Mouse (Mus musculus) forebrain, embryonic 10.5 days (tissue): ENCODE data around the gene Wnt2b. TPM values are rescaled to one million over a fixed set of nuclear protein-coding genes. Genes with fewer than 3 reads are reported as not detected.

Source experiments
- DNase-seq: peaks from one replicate; pipeline ENCODE4 v3.0.0-alpha.2; 2017; ENCODE audit warnings: low spot score; ENCODE audit errors: extremely low spot score
- H3K27ac ChIP-seq: fragments of 300-500 bp; sonication (generic); 2 replicates; pipeline ENCODE4 v1.5.1; 2016; ENCODE audit warnings: mild to moderate bottlenecking
- H3K27me3 ChIP-seq: fragments of 300-500 bp; sonication (generic); 2 replicates; pipeline ENCODE4 v1.6.1; 2016; ENCODE audit warnings: mild to moderate bottlenecking; ENCODE audit not compliant: poor library complexity, severe bottlenecking
- H3K36me3 ChIP-seq: fragments of 300-500 bp; sonication (generic); replicated peaks from 2 replicates; pipeline ENCODE4 v1.6.1; 2016; ENCODE audit warnings: mild to moderate bottlenecking, moderate library complexity
- H3K4me1 ChIP-seq: fragments of 300-500 bp; sonication (generic); 2 replicates; pipeline ENCODE4 v1.6.1; 2016
- H3K4me3 ChIP-seq: fragments of 300-500 bp; sonication (generic); 2 replicates; pipeline ENCODE4 v1.5.1; 2016; ENCODE audit warnings: mild to moderate bottlenecking, moderate library complexity
- H3K9me3 ChIP-seq: fragments of 300-500 bp; sonication (generic); 2 replicates; pipeline ENCODE4 v1.6.1; 2016; ENCODE audit warnings: mild to moderate bottlenecking, moderate library complexity
- WGBS: fragments of 180-500 bp; shearing (Covaris S2); methylation state at CpG from one replicate; pipeline ENCODE4 v1.1.7; 2016; 5-methylcytosine and 5-hydroxymethylcytosine counted together
- polyA plus RNA-seq: library from polyadenylated mRNA; unstranded; fragments of >200 nt; fragmentation: Nextera tagmentation; extraction: Ambion mirVana; gene quantifications from 2 replicates; pipeline ENCODE4 v1.2.1, GENCODE M21; 2016

Wnt2b gene
- polyA plus RNA-seq, 1 experiment from 2014 or later, result 0.58 TPM

DNA sequence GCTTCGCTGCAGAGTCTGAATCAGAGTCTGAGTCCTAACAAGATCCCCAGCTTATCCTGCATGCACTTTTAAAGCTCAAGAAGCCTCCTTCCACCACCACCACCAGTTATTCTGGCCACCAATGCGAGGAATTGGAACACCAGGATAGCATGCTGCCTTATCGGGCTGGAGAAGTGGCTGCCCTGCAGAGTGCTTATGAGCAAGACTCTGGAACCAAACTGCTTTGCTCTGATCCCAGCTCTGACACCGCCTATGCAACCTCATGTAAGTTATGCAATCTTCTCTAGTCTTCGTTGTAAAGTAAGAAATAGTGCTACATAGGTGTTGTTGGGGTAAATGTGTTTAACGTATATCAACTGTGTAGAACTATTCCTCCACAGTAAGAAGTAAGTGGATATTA is 32.3 kb downstream of the Wnt2b start:
- H3K4me3 ChIP-seq, result no peak overlapping the region
- WGBS, result 93% methylated on average over 6 of the region's 6 CpGs
- no peaks in the 10 kb centered on the region for H3K27me3 ChIP-seq
- no peak for DNase-seq
- H3K27ac ChIP-seq, result no peak overlapping the region
- no peaks in the 10 kb centered on the region for H3K4me1 ChIP-seq
- H3K9me3 ChIP-seq, result no peaks in the 10 kb centered on the region
- peaks cover 44% of the 10 kb centered on the region for H3K36me3 ChIP-seq

DNA sequence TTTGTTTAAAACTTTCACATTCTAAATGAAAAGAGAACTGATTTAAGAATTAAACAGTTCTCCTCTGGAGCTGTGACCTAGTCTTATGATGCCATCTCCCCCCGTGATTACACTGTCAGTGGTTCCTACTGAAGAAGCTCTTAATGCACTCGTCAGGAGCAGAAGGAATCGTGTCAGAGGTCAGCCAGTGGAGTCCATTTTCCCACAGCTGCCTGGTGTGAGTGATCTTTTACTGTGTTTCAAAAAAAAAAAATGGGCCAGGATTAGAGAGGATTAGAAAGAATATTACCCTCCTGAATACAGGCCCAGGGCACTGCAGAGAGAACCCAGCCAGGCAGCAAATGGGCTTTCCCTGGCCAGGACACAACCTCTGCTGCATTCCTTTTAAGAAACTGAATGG is 46.7 kb downstream of the Wnt2b start:
- peaks cover 29% of the 10 kb centered on the region for H3K36me3 ChIP-seq
- no peak overlapping the region for H3K27ac ChIP-seq
- peaks cover 41% of the 10 kb centered on the region for H3K27me3 ChIP-seq
- DNase-seq, result peak; percentile 16
- H3K9me3 ChIP-seq, result no peaks in the 10 kb centered on the region
- 16% methylated on average over 3 of the region's 3 CpGs for WGBS
- no peak overlapping the region for H3K4me3 ChIP-seq
- peaks cover 6% of the 10 kb centered on the region for H3K4me1 ChIP-seq

DNA sequence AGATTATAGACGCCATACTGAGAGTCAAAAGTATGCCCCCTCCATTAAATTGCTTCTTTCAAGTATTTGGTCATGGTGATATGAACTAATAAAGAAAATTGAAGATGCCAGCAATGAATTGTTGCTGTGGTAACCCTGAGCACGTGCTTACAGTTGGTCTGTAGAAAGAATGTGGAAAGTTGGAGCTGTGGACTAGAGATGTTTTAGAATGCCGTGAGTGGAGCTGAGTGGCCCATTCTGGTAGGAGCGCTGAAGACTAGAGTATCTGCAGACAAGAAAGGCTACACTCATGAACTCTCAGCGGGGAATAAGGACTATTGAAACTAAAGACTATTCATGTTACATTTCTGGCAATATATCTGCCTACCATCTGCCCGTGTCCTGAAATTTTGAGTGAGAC is 52.5 kb downstream of the Wnt2b start:
- DNase-seq, result no peak
- Histone ChIP-seq H3K27ac (no peak overlapping the region), H3K4me1 (peaks cover 5% of the 10 kb centered on the region; the same call in 1 of the 2 replicates), H3K36me3 (peaks cover 35% of the 10 kb centered on the region), H3K27me3 (peaks cover 20% of the 10 kb centered on the region), H3K9me3 (no peaks in the 10 kb centered on the region), H3K4me3 (no peak overlapping the region)
- 93% methylated on average over 6 of the region's 6 CpGs for WGBS

DNA sequence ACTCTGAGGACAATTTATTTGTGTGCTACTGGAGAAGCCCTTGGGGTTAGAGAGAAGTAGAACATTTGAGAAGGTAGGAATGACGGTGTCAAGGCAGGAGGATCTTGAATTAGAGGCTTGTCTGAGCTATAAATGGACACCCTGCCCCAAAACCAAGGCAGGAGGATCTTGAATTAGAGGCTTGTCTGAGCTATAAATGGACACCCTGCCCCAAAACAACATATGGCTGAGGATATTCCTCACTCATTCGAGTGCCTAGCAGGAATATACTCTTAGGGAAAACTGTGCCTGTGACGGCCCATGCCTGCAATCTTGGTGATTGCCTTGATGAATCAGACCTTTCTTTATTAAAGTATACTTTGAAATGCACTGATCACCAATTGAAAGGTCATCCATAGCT is 55.7 kb downstream of the Wnt2b start:
- H3K36me3 ChIP-seq, result peaks cover 40% of the 10 kb centered on the region
- DNase-seq, result no peak
- WGBS, result 89% methylated on average over 3 of the region's 3 CpGs
- no peak overlapping the region for H3K4me3 ChIP-seq
- no peaks in the 10 kb centered on the region for H3K9me3 ChIP-seq
- H3K27ac ChIP-seq, result no peak overlapping the region
- H3K27me3 ChIP-seq, result no peaks in the 10 kb centered on the region
- H3K4me1 ChIP-seq, result peaks cover 5% of the 10 kb centered on the region; the same call in 1 of the 2 replicates

DNA sequence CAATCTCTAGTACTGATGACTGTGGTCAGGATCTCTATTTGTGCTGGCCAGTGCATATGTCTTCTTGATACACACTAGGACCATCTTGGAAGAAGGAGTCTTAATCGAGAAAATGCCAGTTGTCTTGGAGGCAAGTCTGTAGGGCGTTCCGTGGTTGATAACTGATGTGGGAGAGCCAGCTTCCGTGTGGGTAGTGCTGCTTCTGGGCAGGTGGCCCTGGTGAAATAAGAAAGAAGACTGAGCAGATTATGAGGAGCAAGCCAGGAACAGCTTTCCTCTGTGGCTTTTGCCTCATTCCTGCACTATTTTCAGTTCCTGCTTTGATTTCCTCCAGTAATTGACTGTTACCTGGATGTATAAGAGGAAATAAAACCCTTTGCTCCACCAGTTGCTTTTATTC is 56.3 kb downstream of the Wnt2b start:
- no peak for DNase-seq
- Histone ChIP-seq H3K27ac (no peak overlapping the region), H3K27me3 (no peaks in the 10 kb centered on the region), H3K36me3 (peaks cover 40% of the 10 kb centered on the region), H3K4me3 (no peak overlapping the region), H3K9me3 (no peaks in the 10 kb centered on the region), H3K4me1 (peaks cover 5% of the 10 kb centered on the region; the same call in 1 of the 2 replicates)
- WGBS, result over 99% methylated on average over 4 of the region's 4 CpGs

DNA sequence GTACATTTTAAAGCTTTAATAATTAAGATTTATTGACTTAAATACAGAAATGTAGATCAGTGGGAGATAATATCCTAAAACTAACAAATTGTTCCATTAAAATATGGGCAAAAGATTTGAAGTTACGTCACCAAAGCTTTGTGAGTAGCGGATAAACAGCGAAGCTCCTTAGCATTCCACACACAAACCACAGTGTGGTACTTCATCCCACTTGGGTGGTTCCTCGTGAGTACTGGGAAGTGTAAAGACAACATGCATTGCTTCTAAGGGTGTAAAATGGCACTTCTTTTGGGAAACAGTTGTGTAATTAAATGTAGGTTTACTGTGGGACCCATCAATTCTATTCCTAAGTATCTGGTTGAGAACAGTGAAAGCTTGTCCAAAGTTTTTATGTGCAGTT is 60.6 kb downstream of the Wnt2b start:
- Histone ChIP-seq H3K27ac (no peak overlapping the region), H3K4me3 (no peak overlapping the region), H3K9me3 (no peaks in the 10 kb centered on the region), H3K4me1 (no peaks in the 10 kb centered on the region), H3K27me3 (no peaks in the 10 kb centered on the region), H3K36me3 (peaks cover 62% of the 10 kb centered on the region)
- 92% methylated on average over 4 of the region's 4 CpGs for WGBS
- DNase-seq, result no peak

DNA sequence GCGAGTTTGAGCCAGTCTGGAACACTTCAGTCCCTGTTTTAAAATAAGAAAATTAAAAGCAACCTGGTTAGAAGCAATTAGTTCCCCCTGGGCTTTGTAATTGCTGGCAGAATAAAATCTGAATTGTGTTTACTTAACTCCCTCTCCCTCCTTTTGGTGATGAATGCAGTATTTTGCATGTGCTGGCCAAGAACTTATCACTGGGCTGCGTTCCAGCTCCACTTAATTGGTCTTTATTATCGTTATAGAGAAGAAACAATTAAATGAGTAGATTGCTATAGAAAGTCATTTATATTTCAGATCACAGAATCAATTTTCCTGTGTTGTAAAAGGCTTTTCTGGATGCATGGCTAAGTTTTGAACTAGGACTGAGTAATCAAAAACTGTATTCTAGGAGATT is 65.6 kb downstream of the Wnt2b start:
- WGBS, result 94% methylated on average over 3 of the region's 3 CpGs
- Histone ChIP-seq H3K36me3 (peaks cover 80% of the 10 kb centered on the region), H3K27me3 (no peaks in the 10 kb centered on the region), H3K4me1 (no peaks in the 10 kb centered on the region), H3K9me3 (no peaks in the 10 kb centered on the region), H3K27ac (no peak overlapping the region), H3K4me3 (no peak overlapping the region)
- DNase-seq, result no peak

Other genes starting within 250 kb of the Wnt2b start
- gene Ppm1j, start 180.9 kb downstream of the Wnt2b start, polyA plus RNA-seq, result 1.4 and 1.6 TPM in 2 replicates
- gene Fam19a3, start 180.1 kb downstream of the Wnt2b start, polyA plus RNA-seq, result not detected in 2 replicates
- 84.9 and 90.1 TPM in 2 replicates for gene Rhoc, start 173.5 kb downstream of the Wnt2b start, polyA plus RNA-seq
- gene Mov10, start 143.4 kb downstream of the Wnt2b start, polyA plus RNA-seq, result 16.8 and 19.5 TPM in 2 replicates
- gene St7l, start 97.9 kb downstream of the Wnt2b start, polyA plus RNA-seq, result 30.0 and 33.7 TPM in 2 replicates
- 206 and 214 TPM in 2 replicates for gene Capza1, start 97.4 kb downstream of the Wnt2b start, polyA plus RNA-seq
- 34.3 and 36.7 TPM in 2 replicates for gene Cttnbp2nl, start 91.2 kb upstream of the Wnt2b start, polyA plus RNA-seq
- not detected in 2 replicates for gene 4930564D02Rik, start 104.9 kb upstream of the Wnt2b start, polyA plus RNA-seq